Mouse (Mus musculus) splenic B cell, adult 2 months (primary cell): ENCODE results near the gene Bcor.

ENCODE experiments used
- DNase-seq: peaks from one replicate; pipeline ENCODE4 v3.0.0-alpha.2; 2011; ENCODE audit warnings: low read depth, low spot score
- H3K27me3 ChIP-seq: 2 replicates; pipeline ENCODE4 v1.6.1; 2012; ENCODE audit warnings: mild to moderate bottlenecking, low read length, moderate library complexity, mixed read lengths; ENCODE audit not compliant: control insufficient read depth, poor library complexity, insufficient read depth, severe bottlenecking
- H3K36me3 ChIP-seq: 2 replicates; pipeline ENCODE4 v1.6.1; 2012; ENCODE audit warnings: mild to moderate bottlenecking, low read length, moderate library complexity, mixed read lengths; ENCODE audit not compliant: control insufficient read depth, poor library complexity, insufficient read depth, severe bottlenecking

Bcor gene

DNA sequence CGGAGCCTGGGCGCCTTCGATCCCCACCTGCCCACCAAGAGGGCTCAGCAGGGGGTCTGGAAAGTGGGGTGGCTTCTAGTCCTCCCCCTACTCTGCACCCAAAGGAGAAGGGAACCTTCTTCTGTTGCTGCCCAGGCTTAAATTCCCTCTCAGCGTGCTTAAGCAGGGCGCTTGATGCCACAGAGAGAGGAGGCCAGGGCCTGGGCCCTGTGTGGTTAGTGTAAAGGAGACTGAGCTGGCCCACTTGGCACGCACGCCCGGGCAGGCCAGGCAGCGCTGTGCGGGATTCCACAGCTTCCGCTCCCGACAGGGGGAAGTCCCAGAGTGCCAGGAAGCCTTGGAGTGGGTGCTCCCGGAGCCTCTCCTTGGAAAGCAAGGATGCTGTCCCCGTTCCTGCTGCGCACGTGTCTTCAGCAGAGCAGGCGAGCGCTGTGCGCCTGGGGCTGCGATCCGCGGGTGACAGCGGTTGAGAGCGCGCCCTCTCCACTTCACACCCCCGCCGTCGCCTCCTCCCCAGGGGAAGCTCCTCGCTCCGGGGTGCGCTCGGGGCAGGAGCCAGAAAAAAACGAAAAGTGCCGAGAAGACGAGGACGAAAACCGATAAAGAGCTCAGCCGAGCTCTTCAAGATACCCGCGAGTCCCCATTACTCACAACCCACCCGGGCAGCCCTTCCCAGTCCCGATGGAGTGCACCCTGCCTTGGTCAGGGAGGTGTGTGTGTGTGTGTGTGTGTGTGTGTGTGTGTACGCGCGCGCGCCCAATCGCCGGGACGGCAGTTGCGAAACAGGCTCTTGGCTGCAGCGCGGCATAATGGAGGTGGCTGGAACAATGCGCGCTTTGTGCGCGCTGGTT, 153.9 kb downstream of the Bcor start:
- peak; percentile 27 for DNase-seq
- Histone ChIP-seq H3K27me3 (no peaks in the 10 kb centered on the region; the same call in 1 of the 2 replicates), H3K36me3 (no peaks in the 10 kb centered on the region)

GRCm38 (mm10) chrX:12005181-12006030, 154.7 kb downstream of the Bcor start:
- peak; percentile 15 for DNase-seq
- Histone ChIP-seq H3K27me3 (no peaks in the 10 kb centered on the region; the same call in 1 of the 2 replicates), H3K36me3 (no peaks in the 10 kb centered on the region)

- Histone ChIP-seq H3K27me3 (no peaks in the 10 kb centered on the region; the same call in 1 of the 2 replicates), H3K36me3 (no peaks in the 10 kb centered on the region)
- DNase-seq = no peak
Measured at GRCm38 (mm10) chrX:12004416-12004815, 155.7 kb downstream of the Bcor start.

DNA sequence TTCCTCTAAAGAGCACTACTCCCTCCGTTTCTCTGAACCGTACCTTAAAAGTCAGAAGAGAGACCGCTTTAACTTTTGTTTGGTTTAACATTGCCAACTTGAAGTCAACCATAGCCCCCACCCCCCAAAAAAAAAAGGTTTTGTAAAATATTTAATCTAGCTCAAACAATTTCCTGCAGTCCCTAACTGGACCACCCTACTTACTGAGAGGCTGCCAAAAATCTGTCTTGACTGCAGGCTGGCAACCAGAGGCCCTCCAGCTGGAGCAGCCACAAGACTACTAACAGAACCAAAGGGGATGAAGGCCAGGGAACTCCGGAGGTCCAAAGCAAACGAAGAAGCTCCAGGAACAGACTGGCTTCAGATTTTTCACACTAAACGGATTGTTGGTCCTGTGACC, 156.2 kb downstream of the Bcor start:
- H3K36me3 ChIP-seq = no peaks in the 10 kb centered on the region
- no peak for DNase-seq
- H3K27me3 ChIP-seq = no peaks in the 10 kb centered on the region; the same call in 1 of the 2 replicates

GRCm38 (mm10) chrX:12003539-12003938, 156.6 kb downstream of the Bcor start:
- DNase-seq = no peak
- H3K27me3 ChIP-seq = no peaks in the 10 kb centered on the region; the same call in 1 of the 2 replicates
- H3K36me3 ChIP-seq = no peaks in the 10 kb centered on the region

GRCm38 (mm10) chrX:12003106-12003505, 157.0 kb downstream of the Bcor start:
- peak; percentile 29 for DNase-seq
- H3K36me3 ChIP-seq = no peaks in the 10 kb centered on the region
- no peaks in the 10 kb centered on the region; the same call in 1 of the 2 replicates for H3K27me3 ChIP-seq

GRCm38 (mm10) chrX:12002596-12002995, 157.6 kb downstream of the Bcor start:
- Histone ChIP-seq H3K27me3 (no peaks in the 10 kb centered on the region; the same call in 1 of the 2 replicates), H3K36me3 (no peaks in the 10 kb centered on the region)
- no peak for DNase-seq

DNA sequence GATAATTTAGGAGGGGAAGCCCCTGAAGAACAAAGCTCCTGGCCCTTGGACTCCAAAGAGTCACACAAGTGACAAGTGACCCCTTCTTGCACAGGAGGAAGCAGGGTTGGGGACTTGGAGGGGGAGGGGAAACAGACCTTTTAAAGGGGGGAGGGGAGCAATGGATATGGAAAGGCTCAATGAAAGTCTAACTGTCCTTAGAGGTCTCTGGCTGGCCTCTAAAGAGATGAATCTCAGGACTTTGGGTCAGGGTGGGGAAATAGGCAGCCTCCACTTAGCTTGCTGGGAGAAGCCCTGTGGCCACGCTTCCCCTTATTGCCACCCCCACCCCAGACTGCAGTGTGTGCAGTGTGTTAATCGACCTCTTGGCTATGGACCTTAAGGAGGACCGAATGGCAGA, 158.2 kb downstream of the Bcor start:
- H3K27me3 ChIP-seq = no peaks in the 10 kb centered on the region; the same call in 1 of the 2 replicates
- no peaks in the 10 kb centered on the region for H3K36me3 ChIP-seq
- no peak for DNase-seq

- no peak for DNase-seq
- Histone ChIP-seq H3K27me3 (no peaks in the 10 kb centered on the region; the same call in 1 of the 2 replicates), H3K36me3 (no peaks in the 10 kb centered on the region)
Measured at GRCm38 (mm10) chrX:12001336-12001735, 158.8 kb downstream of the Bcor start.

DNA sequence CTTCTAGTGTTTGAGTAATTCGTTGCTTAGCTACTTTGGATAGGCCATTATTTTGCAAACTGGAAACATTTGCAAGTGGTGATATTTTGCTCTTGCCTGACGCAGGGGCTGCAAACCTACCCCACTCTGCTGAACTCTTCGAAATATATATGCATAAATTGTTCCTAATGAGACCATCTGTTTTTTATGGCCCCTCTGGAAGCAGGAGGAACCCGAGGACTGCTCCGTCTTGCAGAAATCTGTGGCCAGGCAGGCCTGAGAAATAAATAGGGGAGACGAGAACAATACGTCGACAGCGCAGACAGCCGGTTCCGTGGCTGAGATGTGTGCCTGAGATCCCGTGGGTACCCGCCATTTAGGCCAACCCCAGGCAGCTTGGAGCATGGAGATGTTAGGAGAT, 159.5 kb downstream of the Bcor start:
- Histone ChIP-seq H3K27me3 (no peaks in the 10 kb centered on the region), H3K36me3 (no peaks in the 10 kb centered on the region)
- DNase-seq = no peak

DNA sequence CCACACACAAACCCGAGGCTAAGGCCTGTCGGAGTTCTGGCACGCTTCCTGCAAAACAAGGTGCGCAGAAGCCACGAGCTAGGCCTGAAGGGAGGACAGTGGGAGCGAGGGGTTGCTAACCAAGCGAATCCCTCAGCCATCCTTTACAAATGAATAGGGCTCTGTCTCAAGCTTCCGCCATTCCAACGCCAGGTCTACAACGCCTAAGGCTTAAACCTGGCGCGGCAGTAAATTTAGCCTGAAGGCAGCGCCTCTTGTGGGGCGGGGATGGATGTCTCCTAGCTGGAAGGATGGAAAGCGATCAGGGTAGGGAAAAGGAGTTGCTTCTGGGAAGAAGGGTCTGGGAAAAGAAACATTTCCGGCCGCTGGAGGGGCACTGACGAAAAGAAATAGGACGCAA, 160.2 kb downstream of the Bcor start:
- H3K27me3 ChIP-seq = no peaks in the 10 kb centered on the region
- H3K36me3 ChIP-seq = no peaks in the 10 kb centered on the region
- no peak for DNase-seq

DNA sequence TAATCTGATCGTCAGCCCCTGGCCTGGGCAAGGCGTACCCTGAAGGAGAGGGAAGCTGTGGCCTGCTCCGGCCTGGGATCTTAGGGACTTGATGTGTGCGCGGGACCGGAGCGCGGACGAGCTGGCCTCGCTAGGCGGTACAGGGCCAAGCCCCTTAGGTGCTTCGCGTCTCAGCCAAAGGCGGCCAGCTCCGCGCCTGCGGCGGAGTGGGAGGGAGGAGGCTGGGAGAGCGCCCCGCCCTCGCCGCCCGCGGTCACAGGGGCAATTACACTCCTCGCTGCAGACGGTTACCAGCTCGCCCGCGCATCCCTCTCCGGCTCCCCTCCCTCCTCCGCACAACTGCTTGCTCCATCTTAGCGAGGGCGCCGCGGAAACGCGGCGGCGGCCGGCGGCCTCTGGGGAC, 161.2 kb downstream of the Bcor start:
- Histone ChIP-seq H3K36me3 (no peaks in the 10 kb centered on the region), H3K27me3 (no peaks in the 10 kb centered on the region)
- peak; percentile 61 for DNase-seq

DNA sequence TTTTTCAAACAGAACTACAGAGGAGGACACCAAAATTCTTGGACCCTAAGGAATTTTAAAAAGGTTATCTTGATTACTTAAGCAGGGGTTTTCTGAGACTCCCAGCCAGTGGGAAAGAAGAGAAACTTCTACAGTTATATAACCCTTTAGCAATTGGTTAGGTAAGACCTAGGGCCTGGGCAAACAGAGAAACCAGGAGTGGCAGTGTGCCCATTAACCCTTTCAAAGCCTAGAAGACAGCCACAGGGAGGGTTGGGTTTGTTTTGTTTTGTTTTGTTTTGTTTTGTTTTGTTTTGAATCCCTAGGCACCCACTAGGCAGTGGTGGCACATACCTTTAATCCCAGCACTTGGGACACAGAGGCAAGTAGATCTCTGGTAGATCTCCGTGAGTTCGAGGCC, 163.3 kb downstream of the Bcor start:
- Histone ChIP-seq H3K36me3 (no peaks in the 10 kb centered on the region), H3K27me3 (no peaks in the 10 kb centered on the region)
- DNase-seq = no peak

- Histone ChIP-seq H3K36me3 (no peaks in the 10 kb centered on the region), H3K27me3 (no peaks in the 10 kb centered on the region)
- DNase-seq = no peak
Measured at GRCm38 (mm10) chrX:11996489-11996888, 163.7 kb downstream of the Bcor start.
